Mouse (Mus musculus) kidney, embryonic 16.5 days (tissue): Measurements from ENCODE around the gene Ifnar2. TPM values are rescaled to one million over a fixed set of nuclear protein-coding genes. Genes with fewer than 3 reads are reported as not detected.

Experiments used
- polyA plus RNA-seq: library from polyadenylated mRNA; unstranded; fragments of >200 nt; fragmentation: Nextera tagmentation; extraction: Ambion mirVana; gene quantifications from 2 replicates; pipeline ENCODE4 v1.2.1, GENCODE M21; 2015

Gene Ifnar2
- polyA plus RNA-seq, 1 experiment from 2014 or later = 56.2 TPM

Other genes starting within 250 kb of the Ifnar2 start
- gene Olig2, start 147.3 kb upstream of the Ifnar2 start, polyA plus RNA-seq = not detected in 2 replicates
- gene Olig1, start 103.0 kb upstream of the Ifnar2 start, polyA plus RNA-seq = 0.14 TPM in 1 of 2 replicates, not detected in the other
- gene Gm21970, start 18.9 kb downstream of the Ifnar2 start, polyA plus RNA-seq = not detected in 2 replicates
- gene Il10rb, start 33.4 kb downstream of the Ifnar2 start, polyA plus RNA-seq = 38.8 and 45.1 TPM in 2 replicates
- gene Ifnar1, start 112.5 kb downstream of the Ifnar2 start, polyA plus RNA-seq = 67.3 and 71.8 TPM in 2 replicates
- gene Ifngr2, start 174.3 kb downstream of the Ifnar2 start, polyA plus RNA-seq = 52.1 and 52.7 TPM in 2 replicates
- 42.1 and 47.7 TPM in 2 replicates for gene Tmem50b, start 225.0 kb downstream of the Ifnar2 start, polyA plus RNA-seq
- gene Dnajc28, start 246.2 kb downstream of the Ifnar2 start, polyA plus RNA-seq = 3.8 and 4.9 TPM in 2 replicates